Comparison of ENCODE assay signal across 12 mouse cellular contexts in the genomic region with DNA sequence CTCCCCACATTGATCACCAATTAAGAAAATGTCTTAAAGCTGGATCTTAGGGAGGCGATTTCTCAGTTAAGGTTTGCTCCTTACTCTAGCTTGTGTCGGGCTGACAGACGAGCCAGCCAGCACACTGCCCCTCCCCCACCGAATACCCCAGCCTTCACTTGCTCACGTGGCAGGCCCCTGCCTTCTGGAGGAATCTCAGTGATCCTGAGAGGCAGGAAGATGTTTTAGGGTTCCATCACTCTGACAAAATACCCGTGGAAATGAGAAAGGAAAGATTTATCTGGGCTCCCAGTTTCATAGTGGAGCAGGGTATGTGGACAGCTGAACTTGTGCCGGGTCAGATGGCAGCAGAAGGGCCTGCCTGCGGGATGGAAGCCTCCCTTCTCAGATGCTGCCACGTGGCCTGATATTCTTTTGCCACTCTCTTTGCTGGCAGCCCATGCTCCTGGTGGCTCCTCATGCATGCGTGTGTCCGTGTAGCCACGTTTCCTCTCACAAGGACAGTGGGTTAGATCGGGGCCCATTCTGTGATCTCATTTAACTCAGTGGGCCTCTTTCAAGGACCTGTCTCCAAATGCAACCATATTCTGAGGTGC. TPM values are rescaled to one million over a fixed set of nuclear protein-coding genes. Genes with fewer than 3 reads are reported as not detected.
DNase-seq lines count a peak whose midpoint lies in the region; ATAC-seq lines count a peak whose summit lies in the region.
"Had no signal": no experiment of that assay in that cellular context is flagged by ENCODE, and none has a peak within 500 bp of the region (broad histone marks: within the 10 kb centered on the region; RNA-seq: fewer than 3 reads in every experiment).

No protein-coding gene starts in this region.

- peaks cover 58% of the 10 kb centered on the region for H3K4me1 ChIP-seq in forebrain, embryonic 16.5 days (replicated peaks; ENCODE audit: control insufficient read depth, insufficient read depth, low read length)
- H3K4me1 ChIP-seq in midbrain, embryonic 14.5 days (ENCODE audit: control insufficient read depth, insufficient read depth, low read length), result peaks cover 66% of the 10 kb centered on the region
- peaks cover 9% of the 10 kb centered on the region; the same call in 1 of the 2 replicates for H3K4me1 ChIP-seq in liver, embryonic 11.5 days (replicated peaks; ENCODE audit: control insufficient read depth, insufficient read depth, low read length)

- no peaks in the 10 kb centered on the region for H3K36me3 ChIP-seq in forebrain, embryonic 16.5 days (ENCODE audit: control insufficient read depth, insufficient read depth)
- H3K36me3 ChIP-seq in midbrain, embryonic 14.5 days (ENCODE audit: control insufficient read depth, insufficient read depth, low read length), result no peaks in the 10 kb centered on the region
- H3K36me3 ChIP-seq in liver, embryonic 11.5 days (ENCODE audit: control insufficient read depth, insufficient read depth, low read length), result no peaks in the 10 kb centered on the region
- H3K36me3 ChIP-seq: G1E had no signal

- WGBS in forebrain, embryonic 16.5 days, result 18% methylated on average over 13 of the region's 13 CpGs
- 16% methylated on average over 13 of the region's 13 CpGs for WGBS in midbrain, embryonic 14.5 days
- 42% methylated on average over 13 of the region's 13 CpGs for WGBS in liver, embryonic 11.5 days

- ATAC-seq in forebrain, embryonic 16.5 days, result no peak
- ATAC-seq in midbrain, embryonic 14.5 days (ENCODE audit: low FRiP score, low TSS enrichment), result no peak
- no peak for ATAC-seq in liver, embryonic 11.5 days (replicated peaks; ENCODE audit: low FRiP score)

- peak; percentile 25 for DNase-seq in thymus, postnatal 4 days
- no peak for DNase-seq in thymus, postnatal 36 days
- DNase-seq in midbrain, embryonic 14.5 days, result peak; percentile 79
- DNase-seq in liver, embryonic 11.5 days (ENCODE audit: low spot score), result no peak
- no peak for DNase-seq in layer of hippocampus, adult 9-11 months
- no peak for DNase-seq in urinary bladder, postnatal 36 days (ENCODE audit: low spot score in 2 of 2)
- DNase-seq: cerebellum, postnatal 36 days; gastrocnemius, adult 2 months; layer of hippocampus, postnatal 36 days; lung, embryonic 14.5 days had no signal

- peak overlapping the region; percentile 62 for H3K9ac ChIP-seq in forebrain, embryonic 16.5 days (replicated peaks; ENCODE audit: low read depth, low read length)
- peak overlapping the region; percentile 50; the same call in 1 of the 2 replicates for H3K9ac ChIP-seq in midbrain, embryonic 14.5 days (replicated peaks; ENCODE audit: low read length)
- no peak overlapping the region for H3K9ac ChIP-seq in liver, embryonic 11.5 days (ENCODE audit: low read depth, low read length)
- H3K9ac ChIP-seq: lung, embryonic 14.5 days had no signal

- H3K9me3 ChIP-seq in forebrain, embryonic 16.5 days (ENCODE audit: control insufficient read depth, low read length), result no peaks in the 10 kb centered on the region
- no peaks in the 10 kb centered on the region for H3K9me3 ChIP-seq in midbrain, embryonic 14.5 days (ENCODE audit: control insufficient read depth, low read length)
- no peaks in the 10 kb centered on the region for H3K9me3 ChIP-seq in liver, embryonic 11.5 days (ENCODE audit: control insufficient read depth, low read length)
- H3K9me3 ChIP-seq: G1E had no signal

- no peaks in the 10 kb centered on the region for H3K27me3 ChIP-seq in forebrain, embryonic 16.5 days (replicated peaks; ENCODE audit: control insufficient read depth, insufficient read depth, low read length)
- H3K27me3 ChIP-seq in midbrain, embryonic 14.5 days (ENCODE audit: control insufficient read depth, insufficient read depth, low read length), result no peaks in the 10 kb centered on the region
- H3K27me3 ChIP-seq in liver, embryonic 11.5 days (replicated peaks; ENCODE audit: control insufficient read depth, insufficient read depth, low read length), result no peaks in the 10 kb centered on the region; the same call in 1 of the 2 replicates

- H3K4me3 ChIP-seq in forebrain, embryonic 16.5 days (replicated peaks; ENCODE audit: low read length), result no peak overlapping the region
- H3K4me3 ChIP-seq in midbrain, embryonic 14.5 days (replicated peaks; ENCODE audit: low read depth, low read length), result no peak overlapping the region
- no peak overlapping the region for H3K4me3 ChIP-seq in liver, embryonic 11.5 days (ENCODE audit: low read depth, low read length)

- H3K27ac ChIP-seq in forebrain, embryonic 16.5 days (ENCODE audit: low read length), result peak overlapping the region; percentile 97
- H3K27ac ChIP-seq in midbrain, embryonic 14.5 days (replicated peaks; ENCODE audit: low read depth, low read length), result peak overlapping the region; percentile 98
- H3K27ac ChIP-seq in liver, embryonic 11.5 days (ENCODE audit: low read depth, low read length), result no peak overlapping the region
- H3K27ac ChIP-seq: gastrocnemius, adult 2 months had no signal

- H3K4me2 ChIP-seq in forebrain, embryonic 16.5 days (ENCODE audit: low read length), result no peak overlapping the region
- peak overlapping the region; percentile 65 for H3K4me2 ChIP-seq in midbrain, embryonic 14.5 days (ENCODE audit: low read length)
- no peak overlapping the region for H3K4me2 ChIP-seq in liver, embryonic 11.5 days

RNA-seq across cellular contexts. Expression of a gene that starts 14.9 kb away (rescaled TPM):
- 0.22 and 0.37 TPM in 2 replicates for polyA plus RNA-seq in forebrain, embryonic 16.5 days (2015; fragmentation: Nextera tagmentation; extraction: Ambion mirVana)
- polyA plus RNA-seq in midbrain, embryonic 14.5 days (2014; fragmentation: Nextera tagmentation; extraction: Ambion mirVana), result 0.39 and 0.82 TPM in 2 replicates
- polyA plus RNA-seq in liver, embryonic 11.5 days (2014; fragmentation: Nextera tagmentation; extraction: Ambion mirVana), result 0.29 and 0.43 TPM in 2 replicates
- polyA plus RNA-seq: G1E had no signal

RNA-seq across cellular contexts. Expression of a gene that starts 33.5 kb away (rescaled TPM):
- polyA plus RNA-seq in forebrain, embryonic 16.5 days (2015; fragmentation: Nextera tagmentation; extraction: Ambion mirVana), result 10.5 and 12.2 TPM in 2 replicates
- 18.3 and 20.6 TPM in 2 replicates for polyA plus RNA-seq in midbrain, embryonic 14.5 days (2014; fragmentation: Nextera tagmentation; extraction: Ambion mirVana)
- polyA plus RNA-seq in liver, embryonic 11.5 days (2014; fragmentation: Nextera tagmentation; extraction: Ambion mirVana), result 0.05 and 0.13 TPM in 2 replicates

RNA-seq across cellular contexts. Expression of a gene that starts 59.8 kb away (rescaled TPM):
- 141 and 165 TPM in 2 replicates for polyA plus RNA-seq in forebrain, embryonic 16.5 days (2015; fragmentation: Nextera tagmentation; extraction: Ambion mirVana)
- 177 and 204 TPM in 2 replicates for polyA plus RNA-seq in midbrain, embryonic 14.5 days (2014; fragmentation: Nextera tagmentation; extraction: Ambion mirVana)
- 73.2 and 83.3 TPM in 2 replicates for polyA plus RNA-seq in liver, embryonic 11.5 days (2014; fragmentation: Nextera tagmentation; extraction: Ambion mirVana)

Comparison
In these comparisons a context has a peak if more than half of its experiments do, and no peak if none do; other contexts are left out.
1. DNase-seq: peak in thymus, postnatal 4 days (single experiment) and midbrain, embryonic 14.5 days (single experiment); none in thymus, postnatal 36 days (0 of 2), liver, embryonic 11.5 days (single experiment), layer of hippocampus, adult 9-11 months (single experiment) and urinary bladder, postnatal 36 days (0 of 2).
2. RNA of a gene that starts 33.5 kb away (polyA plus RNA-seq): 18.3 to 20.6 TPM in midbrain, embryonic 14.5 days and 10.5 to 12.2 TPM in forebrain, embryonic 16.5 days; 0.05 to 0.13 TPM in liver, embryonic 11.5 days; every median in the first group is over 10 times any median in the second.